Mouse (Mus musculus) limb, embryonic 12.5 days (tissue): ENCODE measurements around the gene 1110008P14Rik. TPM values are rescaled to one million over a fixed set of nuclear protein-coding genes. Genes with fewer than 3 reads are reported as not detected.

Experiments used
- ATAC-seq: fragments of 200-750 bp; cut with Nextera tagmentation; 2 replicates; pipeline ENCODE4 v1.8.0; 2017; ENCODE audit warnings: low read depth, moderate TSS enrichment; ENCODE audit not compliant: insufficient number of reproducible peaks, insufficient read depth, low FRiP score, low TSS enrichment
- H3K27ac ChIP-seq: fragments of 300-500 bp; sonication (generic); 2 replicates; pipeline ENCODE4 v1.5.1; 2016; ENCODE audit warnings: mild to moderate bottlenecking, moderate library complexity
- H3K27me3 ChIP-seq: fragments of 300-500 bp; sonication (generic); 2 replicates; pipeline ENCODE4 v1.6.1; 2016; ENCODE audit warnings: mild to moderate bottlenecking, moderate library complexity
- H3K36me3 ChIP-seq: fragments of 300-500 bp; sonication (generic); 2 replicates; pipeline ENCODE4 v1.6.1; 2016; ENCODE audit warnings: mild to moderate bottlenecking, moderate library complexity
- H3K4me1 ChIP-seq: fragments of 300-500 bp; sonication (generic); replicated peaks from 2 replicates; pipeline ENCODE4 v1.6.1; 2016
- H3K4me2 ChIP-seq: fragments of 300-500 bp; sonication (generic); 2 replicates; pipeline ENCODE4 v1.6.1; 2016; ENCODE audit warnings: mild to moderate bottlenecking, moderate library complexity
- H3K4me3 ChIP-seq: fragments of 300-500 bp; sonication (generic); replicated peaks from 2 replicates; pipeline ENCODE4 v1.5.1; 2016; ENCODE audit warnings: mild to moderate bottlenecking
- H3K9ac ChIP-seq: fragments of 300-500 bp; sonication (generic); replicated peaks from 2 replicates; pipeline ENCODE4 v1.6.1; 2016; ENCODE audit warnings: mild to moderate bottlenecking, moderate library complexity
- H3K9me3 ChIP-seq: fragments of 300-500 bp; sonication (generic); 2 replicates; pipeline ENCODE4 v1.6.1; 2016; ENCODE audit warnings: mild to moderate bottlenecking, moderate library complexity
- WGBS: fragments of 180-500 bp; shearing (Covaris S2); methylation state at CpG from one replicate; pipeline ENCODE4 v1.1.7; 2016; 5-methylcytosine and 5-hydroxymethylcytosine counted together
- polyA plus RNA-seq: library from polyadenylated mRNA; unstranded; fragments of >200 nt; fragmentation: Nextera tagmentation; extraction: Ambion mirVana; gene quantifications from 2 replicates; pipeline ENCODE4 v1.2.1, GENCODE M21; 2016

Gene 1110008P14Rik
- polyA plus RNA-seq, 1 experiment from 2014 or later = 44.3 TPM

- Histone ChIP-seq H3K4me1 (peaks cover 14% of the 10 kb centered on the region), H3K27me3 (no peaks in the 10 kb centered on the region), H3K9me3 (no peaks in the 10 kb centered on the region), H3K9ac (peak overlapping the region; percentile 38; the same call in 1 of the 2 replicates), H3K4me3 (0 out of 2 replicates have a peak overlapping the region, but pooled peaks have one; percentile 3), H3K27ac (peak overlapping the region; percentile 95), H3K4me2 (peak overlapping the region; percentile 41), H3K36me3 (peaks cover 7% of the 10 kb centered on the region)
- WGBS = 32% methylated on average over 25 of the region's 25 CpGs
- peak; percentile 70 for ATAC-seq
These were observed 27.0 kb upstream of the 1110008P14Rik start for GRCm38 (mm10) chr2:32408429-32409424.

- no peak overlapping the region for H3K4me3 ChIP-seq
- peaks cover 20% of the 10 kb centered on the region for H3K36me3 ChIP-seq
- 86% methylated on average over 7 of the region's 7 CpGs for WGBS
- H3K9ac ChIP-seq = no peak overlapping the region
- no peaks in the 10 kb centered on the region for H3K27me3 ChIP-seq
- no peaks in the 10 kb centered on the region for H3K9me3 ChIP-seq
- H3K4me2 ChIP-seq = no peak overlapping the region
- no peak for ATAC-seq
- H3K27ac ChIP-seq = peak overlapping the region; percentile 69; the same call in 1 of the 2 replicates
- H3K4me1 ChIP-seq = peaks cover 14% of the 10 kb centered on the region
These were observed 25.5 kb upstream of the 1110008P14Rik start for GRCm38 (mm10) chr2:32407144-32407824.

GRCm38 (mm10) chr2:32404663-32405062, 22.9 kb upstream of the 1110008P14Rik start:
- Histone ChIP-seq H3K27ac (no peak overlapping the region), H3K9ac (no peak overlapping the region)

GRCm38 (mm10) chr2:32396695-32397094, 15.0 kb upstream of the 1110008P14Rik start:
- Histone ChIP-seq H3K4me1 (peaks cover 18% of the 10 kb centered on the region), H3K27ac (peak overlapping the region; percentile 90; the same call in 1 of the 2 replicates), H3K4me2 (peak overlapping the region; percentile 93), H3K9ac (peak overlapping the region; percentile 71), H3K27me3 (no peaks in the 10 kb centered on the region), H3K4me3 (peak overlapping the region; percentile 98), H3K9me3 (no peaks in the 10 kb centered on the region), H3K36me3 (peaks cover 32% of the 10 kb centered on the region)
- no peak for ATAC-seq
- under 1% methylated on average over 15 of the region's 15 CpGs for WGBS

More at GRCm38 (mm10) chr2:32404663-32405062, 22.9 kb upstream of the 1110008P14Rik start:
- H3K4me2 ChIP-seq = no peak overlapping the region
- H3K4me1 ChIP-seq = peaks cover 14% of the 10 kb centered on the region
- no peaks in the 10 kb centered on the region for H3K9me3 ChIP-seq
- H3K36me3 ChIP-seq = peaks cover 46% of the 10 kb centered on the region
- ATAC-seq = no peak
- no peak overlapping the region for H3K4me3 ChIP-seq
- 20% methylated on average over 2 of the region's 2 CpGs for WGBS
- no peaks in the 10 kb centered on the region for H3K27me3 ChIP-seq

- peak overlapping the region; percentile 98 for H3K4me3 ChIP-seq
- ATAC-seq = peak; percentile 93
- no peaks in the 10 kb centered on the region for H3K27me3 ChIP-seq
- H3K9ac ChIP-seq = peak overlapping the region; percentile 71
- no peaks in the 10 kb centered on the region for H3K9me3 ChIP-seq
- H3K27ac ChIP-seq = peak overlapping the region; percentile 90
- peaks cover 20% of the 10 kb centered on the region for H3K4me1 ChIP-seq
- peaks cover 26% of the 10 kb centered on the region for H3K36me3 ChIP-seq
- H3K4me2 ChIP-seq = peak overlapping the region; percentile 93
- under 1% methylated on average over 59 of the region's 59 CpGs for WGBS
These were observed 14.3 kb upstream of the 1110008P14Rik start for GRCm38 (mm10) chr2:32395946-32396621.

GRCm38 (mm10) chr2:32395484-32395945, 13.8 kb upstream of the 1110008P14Rik start, which contains the start of gene Ptges2:
Gene Ptges2 (plus strand): TSS chr2:32395896.
- peak within 1 kb of the TSS; percentile 90 for H3K27ac ChIP-seq
- peak within 1 kb of the TSS; percentile 93 for H3K4me2 ChIP-seq
- peak within 1 kb of the TSS; percentile 98 for H3K4me3 ChIP-seq
- ATAC-seq = peak; percentile 89
- H3K27me3 ChIP-seq = no peaks in the 10 kb centered on the region
- H3K9me3 ChIP-seq = no peaks in the 10 kb centered on the region
- H3K9ac ChIP-seq = peak within 1 kb of the TSS; percentile 71
- peaks cover 20% of the 10 kb centered on the region for H3K36me3 ChIP-seq
- H3K4me1 ChIP-seq = peaks cover 25% of the 10 kb centered on the region
- 0% methylated on average over 31 of the region's 31 CpGs for WGBS

- Histone ChIP-seq H3K9me3 (no peaks in the 10 kb centered on the region), H3K9ac (peak overlapping the region; percentile 71), H3K4me1 (peaks cover 25% of the 10 kb centered on the region), H3K36me3 (peaks cover 15% of the 10 kb centered on the region; the same call in 1 of the 2 replicates), H3K27me3 (no peaks in the 10 kb centered on the region), H3K4me3 (peak overlapping the region; percentile 98), H3K4me2 (peak overlapping the region; percentile 93), H3K27ac (peak overlapping the region; percentile 90)
- WGBS = 6% methylated on average over 8 of the region's 8 CpGs
- ATAC-seq = no peak
These were observed 13.2 kb upstream of the 1110008P14Rik start for GRCm38 (mm10) chr2:32394973-32395372.

GRCm38 (mm10) chr2:32392063-32392462, 10.3 kb upstream of the 1110008P14Rik start:
- 91% methylated on average over 5 of the region's 5 CpGs for WGBS
- H3K4me3 ChIP-seq = no peak overlapping the region
- H3K27me3 ChIP-seq = no peaks in the 10 kb centered on the region
- no peak overlapping the region for H3K4me2 ChIP-seq
- no peak overlapping the region for H3K9ac ChIP-seq
- no peaks in the 10 kb centered on the region for H3K9me3 ChIP-seq
- H3K36me3 ChIP-seq = no peaks in the 10 kb centered on the region
- ATAC-seq = no peak
- peaks cover 30% of the 10 kb centered on the region for H3K4me1 ChIP-seq
- H3K27ac ChIP-seq = no peak overlapping the region

GRCm38 (mm10) chr2:32390871-32391270, 9.1 kb upstream of the 1110008P14Rik start:
- Histone ChIP-seq H3K4me1 (peaks cover 26% of the 10 kb centered on the region), H3K9ac (no peak overlapping the region), H3K27me3 (no peaks in the 10 kb centered on the region), H3K4me2 (no peak overlapping the region), H3K36me3 (no peaks in the 10 kb centered on the region), H3K4me3 (no peak overlapping the region), H3K9me3 (no peaks in the 10 kb centered on the region), H3K27ac (no peak overlapping the region)
- 67% methylated on average over 8 of the region's 8 CpGs for WGBS
- no peak for ATAC-seq

GRCm38 (mm10) chr2:32389157-32389556, 7.4 kb upstream of the 1110008P14Rik start:
- H3K4me1 ChIP-seq = peaks cover 21% of the 10 kb centered on the region
- H3K9ac ChIP-seq = no peak overlapping the region
- WGBS = 79% methylated on average over 2 of the region's 2 CpGs
- H3K9me3 ChIP-seq = no peaks in the 10 kb centered on the region
- H3K4me3 ChIP-seq = no peak overlapping the region
- no peak for ATAC-seq
- H3K27ac ChIP-seq = no peak overlapping the region
- no peaks in the 10 kb centered on the region; the same call in 1 of the 2 replicates for H3K27me3 ChIP-seq
- no peak overlapping the region for H3K4me2 ChIP-seq
- no peaks in the 10 kb centered on the region for H3K36me3 ChIP-seq
